In genomic region chr9:115310346-115311222, GRCm38 (mm10) we compare ENCODE assay signal across 8 mouse cellular contexts. TPM values are rescaled to one million over a fixed set of nuclear protein-coding genes. Genes with fewer than 3 reads are reported as not detected.
DNase-seq lines count a peak whose midpoint lies in the region; ATAC-seq lines count a peak whose summit lies in the region.

Gene Stt3b, minus strand, starts transcription at chr9:115310421.

- peak within 1 kb of the TSS; percentile 100 for H3K4me3 ChIP-seq in hindbrain, embryonic 11.5 days (ENCODE audit: low read depth, low read length)

- H3K36me3 ChIP-seq in hindbrain, embryonic 11.5 days (ENCODE audit: control insufficient read depth, insufficient read depth, low read length), result no peaks in the 10 kb centered on the region

- DNase-seq in Muller cell, postnatal 12 days (ENCODE audit: inconsistent ontology term), result peak; percentile 100
- DNase-seq in cerebellum, adult 9-11 months, result peak; percentile 100
- DNase-seq in frontal cortex, adult 2 months (ENCODE audit: extremely low spot score in 1 of 2, low spot score in 1 of 2), result peak; percentile 97 to 99
- peak; percentile 100 for DNase-seq in hindbrain, embryonic 11.5 days (ENCODE audit: low spot score)
- peak; percentile 99 to 100 for DNase-seq in layer of hippocampus, postnatal 10 days (ENCODE audit: low spot score in 2 of 2)
- DNase-seq in lung, postnatal 10 days, result peak; percentile 100
- DNase-seq in ovary, postnatal 36 days (ENCODE audit: low spot score), result peak; percentile 100
- DNase-seq in thymus, postnatal 25 days, result peak; percentile 100

- H3K4me2 ChIP-seq in hindbrain, embryonic 11.5 days (replicated peaks; ENCODE audit: low read depth, low read length), result peak within 1 kb of the TSS; percentile 55

- H3K27ac ChIP-seq in hindbrain, embryonic 11.5 days (ENCODE audit: low read depth, low read length), result peak within 1 kb of the TSS; percentile 97

- no peaks in the 10 kb centered on the region for H3K27me3 ChIP-seq in hindbrain, embryonic 11.5 days (ENCODE audit: control insufficient read depth, insufficient read depth, low read length)

- WGBS in hindbrain, embryonic 11.5 days, result under 1% methylated on average over 85 of the region's 91 CpGs

- no peaks in the 10 kb centered on the region for H3K9me3 ChIP-seq in hindbrain, embryonic 11.5 days (ENCODE audit: control insufficient read depth, low read length)

- H3K4me1 ChIP-seq in hindbrain, embryonic 11.5 days (replicated peaks; ENCODE audit: control insufficient read depth, insufficient read depth, low read length), result 0 out of 2 replicates have a peak, but pooled peaks cover 4% of the 10 kb centered on the region

- H3K9ac ChIP-seq in hindbrain, embryonic 11.5 days (ENCODE audit: low read depth, low read length), result peak within 1 kb of the TSS; percentile 97

- ATAC-seq in hindbrain, embryonic 11.5 days (ENCODE audit: low FRiP score), result peak; percentile 95

RNA-seq across cellular contexts. Expression of gene Stt3b, which starts in this region (rescaled TPM):
- polyA plus RNA-seq in frontal cortex, adult 2 months (2012; rRNA removed), result 44.5 and 44.6 TPM in 2 replicates
- 112 and 123 TPM in 2 replicates for polyA plus RNA-seq in hindbrain, embryonic 11.5 days (2014; fragmentation: Nextera tagmentation; extraction: Ambion mirVana)
- 100 to 1,000 TPM in 1 of 2 experiments, 10 to 100 TPM in 1; 98.2 to 105 TPM for total RNA-seq in layer of hippocampus, postnatal 10 days (2021)

Comparison
In these comparisons a context has a peak if more than half of its experiments do, and no peak if none do; other contexts are left out.
1. Peak in every context shown above with its lines: DNase-seq, ATAC-seq, H3K4me3 ChIP-seq and H3K27ac ChIP-seq.